Comparison of ENCODE assay signal across 10 mouse cellular contexts in genomic region chr4:135269656-135270341, GRCm38 (mm10). TPM values are rescaled to one million over a fixed set of nuclear protein-coding genes. Genes with fewer than 3 reads are reported as not detected.
DNase-seq lines count a peak whose midpoint lies in the region; ATAC-seq and TF ChIP-seq lines count a peak whose summit lies in the region.
"Had no signal": no experiment of that assay in that cellular context is flagged by ENCODE, and none has a peak within 500 bp of the region (broad histone marks: within the 10 kb centered on the region; RNA-seq: fewer than 3 reads in every experiment).

No protein-coding gene starts in this region.

- H3K27me3 ChIP-seq in heart, embryonic 13.5 days (replicated peaks): no peaks in the 10 kb centered on the region
- no peaks in the 10 kb centered on the region for H3K27me3 ChIP-seq in embryonic facial prominence, embryonic 11.5 days (ENCODE audit: control insufficient read depth, insufficient read depth, low read length)
- H3K27me3 ChIP-seq in intestine, embryonic 15.5 days (replicated peaks): no peaks in the 10 kb centered on the region
- H3K27me3 ChIP-seq in myocyte (ENCODE audit: control insufficient read depth, insufficient read depth, insufficient read length): no peaks in the 10 kb centered on the region
- H3K27me3 ChIP-seq: Patski had no signal

- peaks cover 9% of the 10 kb centered on the region; the same call in 1 of the 2 replicates for H3K36me3 ChIP-seq in heart, embryonic 13.5 days
- no peaks in the 10 kb centered on the region for H3K36me3 ChIP-seq in embryonic facial prominence, embryonic 11.5 days (replicated peaks; ENCODE audit: control insufficient read depth, insufficient read depth, low read depth, low read length)
- no peaks in the 10 kb centered on the region for H3K36me3 ChIP-seq in intestine, embryonic 15.5 days
- peaks cover 33% of the 10 kb centered on the region for H3K36me3 ChIP-seq in myocyte (ENCODE audit: control insufficient read depth, insufficient read depth)

- ATAC-seq in heart, embryonic 13.5 days (ENCODE audit: extremely low read depth, insufficient number of reproducible peaks, low FRiP score, low TSS enrichment): no peak
- no peak for ATAC-seq in embryonic facial prominence, embryonic 11.5 days (replicated peaks; ENCODE audit: insufficient number of reproducible peaks, low FRiP score, low TSS enrichment, low read depth)
- ATAC-seq in intestine, embryonic 15.5 days: no peak
- ATAC-seq: Patski had no signal

- 50% methylated on average over 7 of the region's 7 CpGs for WGBS in heart, embryonic 13.5 days
- whole genome bisulfite sequencing in embryonic facial prominence, embryonic 11.5 days: 84% methylated on average over 7 of the region's 7 CpGs
- WGBS in intestine, embryonic 15.5 days: 68% methylated on average over 7 of the region's 7 CpGs

- peak overlapping the region; percentile 91 for H3K9ac ChIP-seq in heart, embryonic 13.5 days
- H3K9ac ChIP-seq in embryonic facial prominence, embryonic 11.5 days (replicated peaks; ENCODE audit: low read length): no peak overlapping the region; the same call in 1 of the 2 replicates
- H3K9ac ChIP-seq in intestine, embryonic 15.5 days: 0 out of 2 replicates have a peak overlapping the region, but pooled peaks have one; percentile 92

- peak overlapping the region; percentile 81 for H3K4me2 ChIP-seq in heart, embryonic 13.5 days
- H3K4me2 ChIP-seq in embryonic facial prominence, embryonic 11.5 days (ENCODE audit: low read depth, low read length): peak overlapping the region; percentile 16; the same call in 1 of the 2 replicates
- peak overlapping the region; percentile 62 for H3K4me2 ChIP-seq in intestine, embryonic 15.5 days (replicated peaks)
- peak overlapping the region; percentile 100 for H3K4me2 ChIP-seq in myocyte (ENCODE audit: low read depth)

- H3K27ac ChIP-seq in heart, embryonic 13.5 days (replicated peaks): peak overlapping the region; percentile 98
- H3K27ac ChIP-seq in embryonic facial prominence, embryonic 11.5 days (replicated peaks; ENCODE audit: low read depth, low read length): no peak overlapping the region
- H3K27ac ChIP-seq in intestine, embryonic 15.5 days: no peak overlapping the region

- TF ChIP-seq POLR2A in myocyte (IDR thresholded peaks at IDR 0.05; ENCODE audit: insufficient read length, low read depth): peak; percentile 78

- peaks cover 73% of the 10 kb centered on the region for H3K79me2 ChIP-seq in myocyte (ENCODE audit: control insufficient read depth, insufficient read depth)

- peak overlapping the region; percentile 7 for H3ac ChIP-seq in myocyte (ENCODE audit: control insufficient read depth, insufficient read length)

- intact Hi-C loops in gastrocnemius, postnatal 36 days (cut with DNase I): loop anchor here (5.0 kb wide), 2 partner anchors 47 to 48 kb away; no protein-coding TSS in a partner anchor

- DNase-seq in heart, adult 9 months (ENCODE audit: low spot score in 2 of 2): no peak
- DNase-seq in embryonic facial prominence, embryonic 11.5 days (ENCODE audit: low spot score): no peak
- DNase-seq in cerebellum, adult 11-12 months: no peak
- DNase-seq in gastrocnemius, postnatal 36 days: no peak
- no peak for DNase-seq in urinary bladder, postnatal 10 days (ENCODE audit: low spot score)
- DNase-seq: kidney, postnatal 14 days had no signal

- peaks cover 69% of the 10 kb centered on the region for H3K4me1 ChIP-seq in heart, embryonic 13.5 days
- peaks cover 3% of the 10 kb centered on the region for H3K4me1 ChIP-seq in embryonic facial prominence, embryonic 11.5 days (ENCODE audit: control insufficient read depth, insufficient read depth, low read length)
- peaks cover 47% of the 10 kb centered on the region for H3K4me1 ChIP-seq in intestine, embryonic 15.5 days (replicated peaks)

- peak overlapping the region; percentile 95 for H3K4me3 ChIP-seq in heart, embryonic 13.5 days
- no peak overlapping the region for H3K4me3 ChIP-seq in embryonic facial prominence, embryonic 11.5 days (ENCODE audit: low read depth, low read length)
- H3K4me3 ChIP-seq in intestine, embryonic 15.5 days (replicated peaks): peak overlapping the region; percentile 93; the same call in 1 of the 2 replicates
- H3K4me3 ChIP-seq in myocyte: peak overlapping the region; percentile 100

- no peaks in the 10 kb centered on the region for H3K9me3 ChIP-seq in heart, embryonic 13.5 days
- no peaks in the 10 kb centered on the region for H3K9me3 ChIP-seq in embryonic facial prominence, embryonic 11.5 days (replicated peaks; ENCODE audit: control insufficient read depth, low read length)
- no peaks in the 10 kb centered on the region for H3K9me3 ChIP-seq in intestine, embryonic 15.5 days

TF ChIP-seq in myocyte, 11 proteins besides CTCF, POLR2A, EP300 and RAD21:
- TF ChIP-seq MYOD1 (IDR thresholded peaks at IDR 0.05; ENCODE audit: control insufficient read depth in 1 of 3, insufficient read length in 2 of 3, low read depth in 2 of 3) (peak in 2 of 3 experiments; percentile 26 to 67), MAX (IDR thresholded peaks at IDR 0.05; ENCODE audit: low read depth) (no peak), POLR2AphosphoS2 (IDR thresholded peaks at IDR 0.05; ENCODE audit: insufficient read length, low read depth) (peak; percentile 91)

RNA-seq across cellular contexts. Expression of gene Clic4, which starts 2.8 kb away (rescaled TPM):
- 202 and 213 TPM in 2 replicates for polyA plus RNA-seq in heart, embryonic 13.5 days (2015; fragmentation: Nextera tagmentation; extraction: Ambion mirVana)
- polyA plus RNA-seq in embryonic facial prominence, embryonic 11.5 days (2014; fragmentation: Nextera tagmentation; extraction: Ambion mirVana): 148 and 156 TPM in 2 replicates
- 126 and 135 TPM in 2 replicates for polyA plus RNA-seq in intestine, embryonic 15.5 days (2015; fragmentation: Nextera tagmentation; extraction: Ambion mirVana)
- polyA plus RNA-seq in myocyte (2012; fragmentation: generic; extraction: Trizol): 250 TPM
- total RNA-seq in gastrocnemius, postnatal 36 days (2021): 10 to 100 TPM; 22.4 to 24.3 TPM

Comparison
In these comparisons a context has a peak if more than half of its experiments do, and no peak if none do; other contexts are left out.
1. H3K4me2 ChIP-seq: peak in every context shown above with its lines; median percentile 100 in myocyte; 81 in heart, embryonic 13.5 days; 62 in intestine, embryonic 15.5 days; 16 in embryonic facial prominence, embryonic 11.5 days.